Mouse (Mus musculus) embryonic facial prominence, embryonic 11.5 days (tissue): ENCODE data around the gene Kcnd2. TPM values are rescaled to one million over a fixed set of nuclear protein-coding genes. Genes with fewer than 3 reads are reported as not detected.

Source experiments
- ATAC-seq: fragments of 200-750 bp; cut with Nextera tagmentation; replicated peaks from 2 replicates; pipeline ENCODE4 v1.8.0; 2017; ENCODE audit warnings: low read depth; ENCODE audit not compliant: insufficient number of reproducible peaks, low FRiP score, low TSS enrichment
- DNase-seq: peaks from one replicate; pipeline ENCODE4 v3.0.0-alpha.2; 2015; ENCODE audit warnings: low spot score
- H3K27ac ChIP-seq: fragments of 300-500 bp; sonication (generic); replicated peaks from 2 replicates; pipeline ENCODE4 v1.5.1; 2014; ENCODE audit warnings: mild to moderate bottlenecking, low read depth, low read length, control low read depth
- H3K27me3 ChIP-seq: fragments of 300-500 bp; sonication (generic); 2 replicates; pipeline ENCODE4 v1.6.1; 2014; ENCODE audit warnings: mild to moderate bottlenecking, low read length, moderate library complexity, mixed read lengths; ENCODE audit not compliant: control insufficient read depth, insufficient read depth
- H3K36me3 ChIP-seq: fragments of 300-500 bp; sonication (generic); replicated peaks from 2 replicates; pipeline ENCODE4 v1.6.1; 2014; ENCODE audit warnings: low read depth, mild to moderate bottlenecking, low read length, moderate library complexity, mixed read lengths; ENCODE audit not compliant: control insufficient read depth, insufficient read depth
- H3K4me1 ChIP-seq: fragments of 300-500 bp; sonication (generic); 2 replicates; pipeline ENCODE4 v1.6.1; 2014; ENCODE audit warnings: low read length, mixed read lengths; ENCODE audit not compliant: control insufficient read depth, insufficient read depth
- H3K4me2 ChIP-seq: fragments of 300-500 bp; sonication (generic); 2 replicates; pipeline ENCODE4 v1.6.1; 2014; ENCODE audit warnings: low read depth, mild to moderate bottlenecking, control low read depth, low read length, moderate library complexity
- H3K4me3 ChIP-seq: fragments of 300-500 bp; sonication (generic); 2 replicates; pipeline ENCODE4 v1.5.1; 2014; ENCODE audit warnings: low read depth, low read length, control low read depth
- H3K9ac ChIP-seq: fragments of 300-500 bp; sonication (generic); replicated peaks from 2 replicates; pipeline ENCODE4 v1.6.1; 2014; ENCODE audit warnings: mild to moderate bottlenecking, control low read depth, low read length
- H3K9me3 ChIP-seq: fragments of 300-500 bp; sonication (generic); replicated peaks from 2 replicates; pipeline ENCODE4 v1.6.1; 2016; ENCODE audit warnings: mild to moderate bottlenecking, low read length, inconsistent platforms, mixed read lengths; ENCODE audit not compliant: control insufficient read depth
- WGBS: fragments of 180-500 bp; shearing (Covaris S2); extraction: QIAGEN DNeasy Blood & Tissue Kit; methylation state at CpG from one replicate; pipeline ENCODE4 v1.1.7; 2014; 5-methylcytosine and 5-hydroxymethylcytosine counted together
- polyA plus RNA-seq: library from polyadenylated mRNA; unstranded; fragments of >200 nt; fragmentation: Nextera tagmentation; extraction: Ambion mirVana; gene quantifications from 2 replicates; pipeline ENCODE4 v1.2.1, GENCODE M21; 2014

Gene Kcnd2
- polyA plus RNA-seq, 1 experiment from 2014 or later, result 0.83 TPM

DNA sequence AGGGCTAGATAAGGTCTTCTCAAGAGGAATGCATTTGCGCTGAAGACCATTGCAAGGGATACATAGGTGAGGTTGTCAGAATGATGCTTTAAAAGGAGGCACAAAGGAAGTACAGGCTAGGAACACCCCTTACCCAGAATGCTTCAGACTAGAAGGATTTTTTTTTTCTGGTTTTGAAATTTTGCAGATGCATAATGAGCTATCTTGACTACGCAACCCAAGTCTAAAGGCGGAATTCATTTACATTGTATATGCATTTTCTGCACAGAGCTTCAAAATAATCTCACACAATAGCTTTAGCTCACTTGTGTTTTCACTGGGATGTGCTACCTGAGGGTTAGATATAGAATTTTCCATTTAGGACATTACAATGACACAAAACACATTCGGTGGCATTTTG is 10.8 kb downstream of the Kcnd2 start:
- Histone ChIP-seq H3K4me2 (no peak overlapping the region), H3K4me3 (no peak overlapping the region), H3K9ac (no peak overlapping the region), H3K27ac (no peak overlapping the region), H3K9me3 (no peaks in the 10 kb centered on the region), H3K36me3 (no peaks in the 10 kb centered on the region), H3K4me1 (no peaks in the 10 kb centered on the region), H3K27me3 (no peaks in the 10 kb centered on the region)
- WGBS, result 89% methylated on average over 4 of the region's 4 CpGs
- no peak for DNase-seq
- no peak for ATAC-seq

- no peaks in the 10 kb centered on the region for H3K9me3 ChIP-seq
- ATAC-seq, result no peak
Observed at GRCm38 (mm10) chr6:21259031-21259430, 43.7 kb downstream of the Kcnd2 start.

DNA sequence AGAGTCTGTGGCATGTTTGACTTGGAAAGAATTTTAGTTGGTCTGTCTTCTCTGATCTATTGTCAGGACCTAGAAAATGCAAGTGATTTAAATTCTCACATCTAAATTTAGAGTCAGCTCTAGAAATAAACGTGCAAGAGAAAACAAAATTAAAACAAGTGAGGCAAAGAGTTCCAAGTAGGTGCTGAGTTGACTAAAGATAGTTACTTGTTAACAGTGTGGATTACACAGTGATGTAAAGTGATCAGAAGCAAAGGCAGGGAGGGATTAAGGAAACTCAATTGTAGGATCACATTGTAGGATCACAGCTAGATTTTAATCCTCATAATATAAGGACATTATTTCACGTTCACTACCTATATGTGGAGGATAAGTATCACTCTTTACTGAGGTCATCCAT is 52.6 kb downstream of the Kcnd2 start:
- WGBS, result 60% methylated on average over 2 of the region's 2 CpGs
- H3K4me3 ChIP-seq, result no peak overlapping the region

More at GRCm38 (mm10) chr6:21259031-21259430, 43.7 kb downstream of the Kcnd2 start:
- H3K36me3 ChIP-seq, result no peaks in the 10 kb centered on the region
- no peak overlapping the region for H3K4me2 ChIP-seq
- no peaks in the 10 kb centered on the region for H3K27me3 ChIP-seq
- 85% methylated on average over 5 of the region's 5 CpGs for WGBS
- no peak overlapping the region for H3K27ac ChIP-seq
- no peak overlapping the region for H3K9ac ChIP-seq
- DNase-seq, result no peak
- H3K4me3 ChIP-seq, result no peak overlapping the region
- no peaks in the 10 kb centered on the region for H3K4me1 ChIP-seq

GRCm38 (mm10) chr6:21277343-21277933 is 62.1 kb downstream of the Kcnd2 start:
- Histone ChIP-seq H3K4me2 (no peak overlapping the region), H3K9ac (no peak overlapping the region), H3K4me1 (no peaks in the 10 kb centered on the region), H3K9me3 (no peaks in the 10 kb centered on the region), H3K27ac (no peak overlapping the region), H3K27me3 (no peaks in the 10 kb centered on the region), H3K4me3 (no peak overlapping the region), H3K36me3 (no peaks in the 10 kb centered on the region)
- DNase-seq, result no peak
- ATAC-seq, result no peak
- 80% methylated on average over 6 of the region's 6 CpGs for WGBS

More for the DNA sequence above, 52.6 kb downstream of the Kcnd2 start:
- H3K27ac ChIP-seq, result no peak overlapping the region
- no peaks in the 10 kb centered on the region for H3K27me3 ChIP-seq
- H3K9ac ChIP-seq, result no peak overlapping the region
- ATAC-seq, result no peak
- no peak for DNase-seq
- no peaks in the 10 kb centered on the region for H3K36me3 ChIP-seq
- no peaks in the 10 kb centered on the region for H3K4me1 ChIP-seq
- H3K9me3 ChIP-seq, result no peaks in the 10 kb centered on the region
- H3K4me2 ChIP-seq, result no peak overlapping the region

GRCm38 (mm10) chr6:21304943-21305342 is 89.6 kb downstream of the Kcnd2 start:
- no peak overlapping the region for H3K9ac ChIP-seq
- no peaks in the 10 kb centered on the region for H3K27me3 ChIP-seq
- H3K4me1 ChIP-seq, result no peaks in the 10 kb centered on the region
- WGBS, result 87% methylated on average over 4 of the region's 4 CpGs
- ATAC-seq (no peak), DNase-seq (no peak)
- H3K4me2 ChIP-seq, result no peak overlapping the region
- no peak overlapping the region for H3K27ac ChIP-seq
- no peaks in the 10 kb centered on the region for H3K9me3 ChIP-seq
- H3K4me3 ChIP-seq, result no peak overlapping the region
- H3K36me3 ChIP-seq, result no peaks in the 10 kb centered on the region

DNA sequence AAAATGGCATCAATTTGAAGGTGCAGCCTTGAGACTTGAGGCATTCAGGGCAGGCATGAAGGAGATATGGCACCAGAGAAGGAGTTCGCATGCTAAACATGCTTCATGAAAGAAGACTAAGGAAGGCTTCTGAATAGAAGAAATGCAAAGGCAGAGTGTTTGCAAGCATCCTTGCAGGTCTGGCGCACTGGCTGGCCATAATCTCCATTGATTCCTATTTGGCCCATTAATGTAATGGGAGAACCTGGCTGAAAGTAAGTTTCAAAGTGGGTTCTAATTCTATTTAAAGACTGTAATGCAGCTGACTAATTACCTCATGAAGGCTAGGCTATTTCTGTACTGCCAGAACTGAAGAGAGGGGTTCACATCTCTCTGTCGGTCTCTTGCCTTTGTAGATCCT is 94.9 kb downstream of the Kcnd2 start:
- DNase-seq (no peak), ATAC-seq (no peak)
- Histone ChIP-seq H3K36me3 (no peaks in the 10 kb centered on the region), H3K4me2 (no peak overlapping the region), H3K27me3 (no peaks in the 10 kb centered on the region), H3K9me3 (no peaks in the 10 kb centered on the region), H3K27ac (no peak overlapping the region), H3K4me3 (no peak overlapping the region), H3K9ac (no peak overlapping the region), H3K4me1 (no peaks in the 10 kb centered on the region)
- WGBS, result 75% methylated on average over 3 of the region's 3 CpGs

GRCm38 (mm10) chr6:21321407-21321806 is 106.1 kb downstream of the Kcnd2 start:
- no peaks in the 10 kb centered on the region for H3K36me3 ChIP-seq
- no peak overlapping the region for H3K4me3 ChIP-seq
- no peaks in the 10 kb centered on the region for H3K9me3 ChIP-seq
- H3K4me1 ChIP-seq, result no peaks in the 10 kb centered on the region
- no peak for ATAC-seq
- no peak overlapping the region for H3K4me2 ChIP-seq
- H3K27ac ChIP-seq, result no peak overlapping the region
- WGBS, result 92% methylated on average over 6 of the region's 6 CpGs
- H3K27me3 ChIP-seq, result no peaks in the 10 kb centered on the region
- no peak overlapping the region for H3K9ac ChIP-seq
- no peak for DNase-seq

DNA sequence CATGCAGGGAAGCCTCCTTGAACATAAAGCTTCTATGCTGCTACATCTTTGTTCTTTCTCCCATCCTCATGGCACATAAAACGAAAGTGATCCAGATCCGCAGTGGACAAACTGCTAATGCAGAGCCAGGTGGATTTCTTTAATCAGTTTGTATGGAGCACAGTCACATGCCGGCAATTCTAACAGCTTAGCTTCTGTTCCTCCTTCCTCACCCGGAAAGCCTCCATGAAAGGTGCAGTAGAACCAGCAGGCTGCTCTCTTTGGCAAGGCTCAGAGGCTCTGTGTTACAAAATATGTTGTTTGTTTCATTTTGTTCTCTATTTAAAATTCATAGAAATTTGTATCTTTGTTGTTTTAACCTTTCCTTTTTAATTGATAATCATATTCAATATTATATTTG is 106.9 kb downstream of the Kcnd2 start:
- Histone ChIP-seq H3K4me3 (no peak overlapping the region), H3K27me3 (no peaks in the 10 kb centered on the region), H3K9me3 (no peaks in the 10 kb centered on the region), H3K4me2 (no peak overlapping the region), H3K27ac (no peak overlapping the region), H3K36me3 (no peaks in the 10 kb centered on the region), H3K4me1 (no peaks in the 10 kb centered on the region), H3K9ac (no peak overlapping the region)
- ATAC-seq (no peak), DNase-seq (no peak)
- 89% methylated on average over 4 of the region's 4 CpGs for WGBS
